Mouse (Mus musculus): ENCODE measurements at regions not wholly inside any gene's neighbourhood (a gene's known extent, or its start where the extent isn't known, plus 50 kb on each side); places are given as distances from the start of the nearest gene placed in this dataset.

DNA sequence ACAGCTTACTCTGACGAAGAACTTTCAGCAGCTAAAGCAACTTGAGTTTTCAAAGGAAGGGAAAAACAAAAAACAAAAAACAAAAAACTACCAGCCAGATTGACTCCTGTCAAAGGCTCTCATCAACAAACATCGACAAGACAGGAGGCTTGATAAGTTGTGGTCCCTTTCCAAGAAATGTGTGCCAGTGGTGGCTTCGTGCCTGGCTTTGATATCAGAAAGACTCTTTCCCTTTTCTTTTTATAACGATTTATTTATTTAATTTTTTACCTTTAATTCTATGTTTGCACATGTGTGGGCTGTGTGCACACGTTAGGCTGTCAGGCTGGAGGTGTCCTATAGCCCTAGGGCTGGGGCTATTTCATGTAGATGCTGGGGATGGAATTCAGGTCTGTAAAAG, 60.4 kb downstream of the Dact1 start:
- no peak for DNase-seq (ENCODE audit: low read depth, low spot score)
- 34% methylated on average over 5 of the region's 5 CpGs for WGBS

DNA sequence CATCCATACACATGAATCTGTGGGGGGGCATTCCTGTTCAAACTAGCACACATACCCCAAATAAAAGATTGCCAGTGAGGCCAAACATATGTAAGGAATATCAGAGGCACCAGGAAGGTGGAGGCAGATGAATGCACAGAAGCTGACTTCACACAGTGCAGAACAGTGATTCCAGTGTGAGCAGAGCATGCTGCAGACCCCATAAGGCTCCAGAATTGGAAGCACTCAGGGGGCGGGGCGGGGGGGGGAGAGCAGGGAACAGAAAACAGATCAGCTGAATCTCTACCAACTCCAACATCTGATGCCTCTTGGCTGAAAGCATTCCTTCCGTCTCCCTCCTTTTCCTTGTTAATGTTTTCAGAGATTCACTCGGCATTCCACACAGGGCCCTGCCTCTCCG, 62.3 kb downstream of the Dact1 start:
- 69% methylated on average over 5 of the region's 5 CpGs for WGBS
- DNase-seq (ENCODE audit: low read depth, low spot score), result no peak

DNA sequence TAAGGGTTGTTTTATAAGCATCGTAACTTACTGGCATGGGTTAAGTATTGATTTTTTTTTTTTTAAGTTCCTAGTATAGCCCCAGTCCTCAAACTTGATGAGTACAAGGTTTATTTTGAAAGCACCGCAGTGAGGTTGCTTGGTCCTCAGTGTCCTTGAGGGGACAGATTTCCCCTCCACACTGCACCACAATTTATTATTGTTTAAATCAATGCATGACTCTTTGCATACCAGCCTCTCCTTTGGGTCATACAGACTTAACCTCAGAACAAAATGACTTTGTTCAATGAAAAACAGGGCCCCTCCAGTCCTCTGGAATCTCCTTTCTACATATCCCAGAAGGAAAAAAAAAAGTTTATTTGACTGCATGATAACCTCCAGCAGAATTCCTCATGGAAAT, 63.9 kb downstream of the Dact1 start:
- WGBS, result 28% methylated on average over 2 of the region's 2 CpGs
- DNase-seq (ENCODE audit: low read depth, low spot score), result no peak

DNA sequence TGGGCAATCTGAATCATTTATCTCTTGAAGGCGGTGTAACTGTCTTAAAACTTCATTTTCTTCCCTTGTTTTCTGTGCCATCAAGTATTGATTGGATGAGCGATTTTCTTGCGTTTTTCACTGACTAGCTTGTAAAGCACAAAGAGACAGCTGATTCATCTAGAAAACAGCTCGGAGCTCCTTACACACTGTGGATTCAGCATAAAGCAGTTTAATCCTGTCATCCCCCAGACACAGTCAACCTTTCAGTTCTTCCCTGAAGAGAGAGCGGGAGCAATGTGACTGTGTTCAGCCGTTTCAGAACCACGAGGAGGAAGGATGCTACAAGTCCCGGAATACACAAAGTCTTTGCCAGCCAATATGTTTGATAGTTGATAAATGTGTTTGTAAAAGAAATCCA, 66.8 kb downstream of the Dact1 start:
- DNase-seq (ENCODE audit: low read depth, low spot score), result no peak
- WGBS, result 61% methylated on average over 8 of the region's 8 CpGs

DNA sequence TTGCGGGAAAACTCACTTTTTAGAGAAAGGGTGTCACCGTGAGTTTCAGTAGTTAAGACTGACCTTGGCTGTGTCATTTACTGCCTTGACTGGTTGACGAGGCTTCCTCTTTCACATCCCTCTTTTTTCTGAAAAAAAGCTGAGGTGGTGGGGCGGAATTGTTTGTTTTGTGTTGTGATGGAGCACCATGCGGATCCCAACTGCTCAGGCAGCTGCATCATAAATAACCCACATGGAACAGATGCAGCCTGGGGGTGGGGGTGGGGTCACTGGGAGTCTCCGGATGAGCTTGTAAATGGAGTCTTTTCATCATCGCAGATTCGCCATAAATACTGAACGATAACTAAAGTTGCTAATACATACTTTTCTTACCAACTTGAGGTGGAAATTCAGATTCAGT, 67.3 kb downstream of the Dact1 start:
- 43% methylated on average over 9 of the region's 9 CpGs for WGBS
- DNase-seq (ENCODE audit: low read depth, low spot score), result no peak

DNA sequence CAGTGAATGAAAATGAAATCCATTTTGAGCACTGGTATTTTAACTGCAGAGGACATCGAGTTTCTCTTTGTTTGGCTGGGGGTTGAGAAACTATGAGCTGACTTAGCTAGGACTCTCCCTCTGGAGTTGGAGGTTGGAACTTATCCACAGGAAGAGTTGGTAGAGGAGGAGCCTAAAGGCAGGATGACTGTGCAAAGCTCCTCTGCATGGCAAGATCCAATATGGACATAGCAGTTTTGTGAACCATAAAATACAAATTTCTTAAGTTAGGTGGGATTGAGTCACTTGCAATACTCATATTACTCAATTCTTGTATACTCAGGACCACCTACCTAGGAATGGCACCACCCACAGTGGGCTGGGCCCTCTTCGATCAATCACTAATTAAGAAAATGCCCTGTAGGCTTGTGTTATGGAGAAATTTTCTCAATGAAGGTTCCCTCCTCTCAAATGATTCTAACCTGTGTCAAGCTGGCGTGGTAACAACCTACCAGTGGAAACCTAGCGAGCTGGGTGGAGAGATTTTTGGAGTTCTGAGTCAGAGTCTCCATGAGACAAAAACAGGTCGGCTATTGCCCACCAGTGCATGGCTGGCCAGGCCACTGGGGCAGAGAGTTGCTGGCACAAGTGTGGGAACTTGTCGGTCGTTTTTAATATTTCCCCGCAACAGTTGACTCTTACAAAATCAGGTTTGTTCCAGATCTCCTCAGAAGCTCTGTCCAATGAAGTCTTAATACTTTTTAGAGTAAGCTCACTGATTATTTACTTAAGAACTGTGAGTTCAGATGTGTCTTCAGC, 70.1 kb downstream of the Dact1 start:
- 85% methylated on average over 8 of the region's 8 CpGs for WGBS
- DNase-seq (ENCODE audit: low read depth, low spot score), result no peak

DNA sequence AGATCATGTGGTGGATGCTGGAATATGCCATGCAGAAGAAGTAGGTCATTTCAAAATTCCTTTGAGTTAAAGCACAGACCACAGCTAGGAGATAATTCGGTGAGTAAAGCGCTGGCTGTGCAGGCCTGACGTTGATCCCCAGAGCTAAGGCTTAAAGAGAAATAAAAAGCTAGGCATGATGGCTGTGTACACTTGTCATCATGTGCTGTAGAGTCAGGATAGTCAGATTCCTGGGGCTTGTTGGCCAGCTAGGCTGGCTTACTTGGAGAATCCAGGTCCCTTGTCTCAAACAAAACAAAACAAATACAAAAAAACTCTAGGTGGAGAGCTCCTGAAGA, 70.7 kb downstream of the Dact1 start:
- WGBS, result 85% methylated on average over 3 of the region's 3 CpGs
- no peak for DNase-seq (ENCODE audit: low read depth, low spot score)

DNA sequence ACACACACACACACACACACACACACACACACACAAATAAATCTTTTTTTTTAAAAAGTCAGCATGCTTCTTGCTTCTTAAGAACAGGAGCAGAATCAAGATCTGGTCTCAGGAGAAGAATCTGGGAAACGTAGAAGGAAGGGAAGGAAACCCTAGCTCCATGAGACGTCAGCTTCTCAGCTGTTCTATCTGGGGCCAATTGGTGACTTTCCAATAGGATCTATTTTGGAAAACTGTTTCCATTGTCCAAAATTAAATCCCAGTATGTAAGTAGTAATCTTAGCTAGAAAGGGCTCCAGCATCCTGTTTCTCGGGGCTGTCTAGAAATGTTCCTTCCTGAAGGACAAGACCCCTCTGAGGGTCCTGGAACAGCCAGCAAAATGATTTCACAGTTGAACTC, 76.6 kb downstream of the Dact1 start:
- no peak for DNase-seq (ENCODE audit: low read depth, low spot score)
- WGBS, result 61% methylated on average over 3 of the region's 3 CpGs

DNA sequence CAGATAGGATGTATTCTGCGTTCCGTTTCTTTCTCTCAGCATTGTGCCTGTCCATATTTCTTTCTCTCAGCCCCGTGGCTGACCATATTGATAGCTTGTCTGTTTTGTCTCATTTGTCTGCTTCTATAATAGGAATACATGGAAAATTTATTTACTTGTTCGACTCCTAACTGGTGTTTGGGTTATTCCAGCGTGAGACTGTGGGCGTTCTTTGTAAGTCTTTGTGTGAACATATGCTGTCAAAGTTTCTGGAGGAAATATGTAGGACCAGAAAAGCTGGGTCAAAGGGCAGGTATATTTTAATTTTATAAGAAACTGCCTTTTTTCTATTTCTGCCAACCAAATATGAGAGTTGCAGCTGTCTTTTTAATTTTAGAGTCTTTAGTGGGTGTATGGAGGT, 81.8 kb downstream of the Dact1 start:
- no peak for DNase-seq (ENCODE audit: low read depth, low spot score)
- 80% methylated on average over 6 of the region's 6 CpGs for WGBS

DNA sequence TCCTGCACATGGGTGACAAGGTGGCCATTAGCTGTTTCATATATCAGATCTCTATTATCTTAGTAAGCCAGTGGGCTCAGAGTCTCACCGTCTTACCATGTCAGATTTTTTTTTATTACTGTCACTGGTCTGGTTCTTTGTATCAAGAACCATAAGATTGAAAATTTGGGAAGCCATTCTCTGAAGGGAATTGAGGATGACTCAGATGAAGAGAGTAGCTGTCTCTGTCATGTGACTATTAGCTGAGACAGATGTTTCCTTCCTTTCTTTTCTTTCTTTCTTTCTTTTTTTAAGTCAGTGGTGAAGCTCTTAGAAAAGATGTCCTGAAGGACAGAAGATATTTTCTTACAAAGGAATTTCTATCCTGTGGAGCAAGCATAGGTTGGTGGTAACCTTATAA, 84.1 kb downstream of the Dact1 start:
- WGBS, result 95% methylated on average over 1 of the region's 1 CpGs
- no peak for DNase-seq (ENCODE audit: low read depth, low spot score)

DNA sequence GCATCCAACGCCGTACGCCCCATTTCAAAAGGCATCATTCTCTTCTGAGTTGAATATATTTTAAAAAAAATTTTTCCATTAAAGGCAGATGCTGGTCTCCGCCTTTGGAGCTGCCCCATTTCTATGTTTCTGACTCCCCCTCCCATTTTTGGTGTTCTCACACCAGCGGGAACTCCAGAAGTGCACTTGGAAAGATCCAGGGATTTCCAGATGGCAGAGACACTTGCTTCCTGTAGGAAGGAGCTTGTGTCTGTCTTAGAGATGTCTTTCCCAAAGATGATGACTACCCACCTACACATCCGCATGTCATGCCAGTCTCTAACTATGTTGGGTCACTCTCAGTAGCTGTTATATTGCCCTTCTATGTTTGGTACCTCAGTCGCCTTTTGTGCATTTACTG, 87.8 kb downstream of the Dact1 start:
- WGBS, result 93% methylated on average over 7 of the region's 7 CpGs
- no peak for DNase-seq (ENCODE audit: low read depth, low spot score)

DNA sequence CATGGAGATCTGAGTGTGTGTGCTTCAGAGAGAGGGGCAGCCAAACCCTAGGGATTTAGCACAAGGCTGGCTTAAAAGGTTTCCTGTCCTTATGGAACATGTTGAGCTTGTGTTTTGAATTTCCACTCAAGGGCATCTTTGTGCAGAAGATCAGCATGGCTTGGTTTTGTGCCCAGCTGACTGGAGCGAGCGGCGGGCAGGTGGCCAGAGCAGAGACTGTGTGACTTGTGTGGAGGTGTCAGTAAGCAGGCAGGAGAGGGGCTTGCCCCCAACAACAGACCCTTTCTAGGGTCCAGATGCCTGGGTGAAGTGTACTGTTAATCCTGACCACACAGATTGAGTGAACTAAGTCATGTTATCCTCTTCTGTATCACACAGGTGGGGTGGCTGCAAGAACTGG, 89.0 kb downstream of the Dact1 start:
- DNase-seq (ENCODE audit: low read depth, low spot score), result no peak

DNA sequence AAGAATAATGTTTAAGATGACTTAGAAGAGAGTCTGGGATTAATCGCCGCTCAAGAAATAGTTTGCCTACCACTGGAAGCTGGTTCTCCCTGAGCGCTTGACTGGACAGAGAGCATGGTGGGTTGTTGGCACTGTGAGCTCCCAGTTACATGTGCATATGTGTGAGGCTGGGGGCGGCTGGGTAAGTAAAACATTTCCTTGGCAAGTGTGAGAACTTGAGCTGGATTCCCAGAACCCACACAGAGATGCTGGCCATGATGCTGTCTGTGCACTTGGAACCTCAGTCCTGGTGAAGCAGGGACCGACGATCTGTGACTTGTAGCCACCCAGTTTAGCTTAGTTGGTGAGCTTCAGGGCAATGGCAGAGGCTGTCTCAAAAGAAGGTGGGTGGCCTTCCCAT, 90.5 kb downstream of the Dact1 start:
- WGBS, result 91% methylated on average over 6 of the region's 6 CpGs
- DNase-seq (ENCODE audit: low read depth, low spot score), result no peak

More for the DNA sequence above, 89.0 kb downstream of the Dact1 start:
- WGBS, result 91% methylated on average over 3 of the region's 3 CpGs

DNA sequence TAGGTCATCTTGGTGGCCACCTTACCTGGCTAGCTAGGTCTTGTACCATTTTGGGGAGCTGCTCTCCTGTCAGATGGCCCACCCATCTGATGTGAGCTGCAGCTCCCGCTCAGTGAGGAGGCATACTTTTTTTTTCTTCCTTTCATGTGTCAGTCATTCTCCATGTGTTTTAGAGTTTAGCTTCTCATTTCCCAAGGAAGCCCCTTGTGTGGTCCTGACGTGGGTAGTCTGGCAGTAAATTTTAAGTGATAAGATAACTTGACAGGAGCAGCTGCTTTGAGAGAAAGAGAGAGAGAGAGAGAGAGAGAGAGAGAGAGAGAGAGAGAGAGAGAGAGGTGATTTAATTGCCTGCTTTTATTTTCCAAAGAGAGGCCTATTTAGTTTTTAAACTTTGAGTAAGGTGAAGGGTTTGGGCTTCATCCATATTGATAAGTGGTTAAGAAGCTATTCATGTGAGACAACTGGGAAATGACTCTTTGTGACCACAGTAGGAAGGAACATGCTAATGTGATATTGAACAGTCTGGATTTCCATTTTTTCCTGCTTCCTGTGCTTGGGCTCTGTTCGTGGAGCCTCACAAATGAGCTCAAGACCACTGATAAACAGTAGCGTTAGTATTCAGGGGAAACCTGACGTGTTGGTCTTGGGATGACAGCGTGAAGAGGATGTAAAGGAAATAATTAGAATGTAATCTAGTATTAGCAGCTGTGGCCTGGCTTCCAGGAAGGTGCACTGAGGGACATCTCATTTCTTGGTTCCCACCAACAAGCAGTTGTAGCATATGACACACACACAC, 92.1 kb downstream of the Dact1 start:
- 79% methylated on average over 6 of the region's 6 CpGs for WGBS
- no peak for DNase-seq (ENCODE audit: low read depth, low spot score)

DNA sequence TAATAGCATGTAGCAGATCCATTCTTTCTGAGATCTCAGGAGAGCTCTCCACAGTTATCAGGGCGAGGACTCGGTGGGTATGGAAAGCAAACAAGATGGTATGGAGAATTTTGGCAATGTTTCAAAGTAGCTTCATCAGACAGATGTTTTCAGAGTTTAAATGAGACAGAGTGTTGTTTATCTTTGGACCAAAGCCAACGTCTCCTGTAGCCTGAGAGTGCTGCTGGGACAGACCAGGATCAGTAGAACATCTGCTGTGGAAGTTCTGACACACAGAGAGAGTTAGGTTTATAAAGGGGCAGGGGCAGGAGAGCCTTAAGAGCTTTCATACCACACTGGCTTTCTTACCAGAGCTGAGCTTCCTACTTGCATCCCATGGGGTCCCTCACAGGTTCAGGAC, 97.6 kb downstream of the Dact1 start:
- DNase-seq (ENCODE audit: low read depth, low spot score), result no peak
- WGBS, result 29% methylated on average over 3 of the region's 3 CpGs

DNA sequence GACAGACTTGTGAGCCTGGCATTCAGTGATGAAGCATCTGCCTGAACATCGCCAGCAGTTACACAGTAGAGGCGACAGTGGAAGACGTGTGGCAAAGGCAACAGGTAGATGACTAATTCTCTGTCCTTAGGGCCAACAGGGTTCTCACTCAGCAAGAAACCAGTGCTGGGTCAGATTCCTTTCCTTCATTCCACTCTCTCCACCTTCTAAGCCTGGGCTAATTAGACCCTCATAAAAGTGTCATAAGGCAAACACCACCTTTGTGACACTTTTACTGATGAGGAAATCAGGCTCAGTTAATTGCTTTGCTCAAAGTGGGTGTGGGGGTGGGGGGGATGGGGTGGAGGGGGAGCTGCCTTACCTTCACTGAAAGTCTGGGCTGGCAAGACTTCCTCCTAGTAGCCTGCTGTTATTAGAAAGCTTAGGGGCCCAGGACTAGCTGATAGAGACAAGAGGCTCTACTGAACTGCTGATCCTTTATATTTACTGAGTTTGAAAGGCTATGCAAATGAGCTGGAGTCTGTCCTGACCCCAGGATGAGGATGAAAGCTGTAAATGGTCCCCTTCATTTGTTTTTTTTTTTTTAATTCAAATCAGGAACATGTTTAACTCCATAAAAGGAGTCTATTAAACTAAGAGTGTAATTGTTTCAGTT, 98.8 kb downstream of the Dact1 start:
- 24% methylated on average over 3 of the region's 3 CpGs for WGBS
- peak; percentile 82 for DNase-seq (ENCODE audit: low read depth, low spot score)

DNA sequence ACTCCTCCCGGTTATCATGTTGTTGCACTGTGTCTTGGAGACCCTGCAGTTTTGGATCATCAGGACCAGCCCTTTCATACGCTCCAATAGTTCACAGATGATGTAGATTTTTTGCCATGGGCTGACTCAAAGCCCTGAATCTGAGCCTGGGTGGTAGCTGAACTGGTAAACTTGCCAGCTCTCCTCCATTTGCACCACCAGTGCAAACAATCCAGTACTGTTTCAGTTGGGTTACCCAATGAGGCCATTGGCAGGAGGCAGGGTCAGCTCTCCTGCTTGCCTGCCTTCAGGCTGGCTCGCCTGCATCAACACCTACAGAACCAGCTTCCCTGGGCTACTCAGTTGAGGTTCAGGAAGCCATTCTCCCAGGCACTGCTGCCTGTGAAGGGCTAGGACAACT, 102.6 kb downstream of the Dact1 start:
- no peak for DNase-seq (ENCODE audit: low read depth, low spot score)

DNA sequence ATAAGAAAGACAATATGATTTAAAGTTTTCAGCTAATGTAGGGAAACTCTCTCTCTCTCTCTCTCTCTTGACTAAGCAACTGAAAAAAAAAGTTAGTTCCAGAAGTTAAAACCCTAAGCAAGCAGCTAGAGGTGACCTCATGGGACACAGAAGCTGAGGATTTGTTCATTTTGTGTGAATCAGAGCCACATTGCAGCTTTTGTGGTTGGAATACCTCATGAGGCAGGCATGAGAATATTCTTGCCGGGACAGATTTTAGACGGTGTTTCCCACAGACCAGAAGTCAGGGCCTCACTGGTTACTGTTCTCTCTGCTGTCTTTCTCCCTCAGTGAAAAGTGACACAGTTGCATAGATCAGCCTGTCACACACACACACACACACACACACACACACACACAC, 107.3 kb downstream of the Dact1 start:
- no peak for DNase-seq (ENCODE audit: low read depth, low spot score)
- WGBS, result 84% methylated on average over 2 of the region's 2 CpGs

More for the DNA sequence above, 102.6 kb downstream of the Dact1 start:
- 91% methylated on average over 3 of the region's 3 CpGs for WGBS

DNA sequence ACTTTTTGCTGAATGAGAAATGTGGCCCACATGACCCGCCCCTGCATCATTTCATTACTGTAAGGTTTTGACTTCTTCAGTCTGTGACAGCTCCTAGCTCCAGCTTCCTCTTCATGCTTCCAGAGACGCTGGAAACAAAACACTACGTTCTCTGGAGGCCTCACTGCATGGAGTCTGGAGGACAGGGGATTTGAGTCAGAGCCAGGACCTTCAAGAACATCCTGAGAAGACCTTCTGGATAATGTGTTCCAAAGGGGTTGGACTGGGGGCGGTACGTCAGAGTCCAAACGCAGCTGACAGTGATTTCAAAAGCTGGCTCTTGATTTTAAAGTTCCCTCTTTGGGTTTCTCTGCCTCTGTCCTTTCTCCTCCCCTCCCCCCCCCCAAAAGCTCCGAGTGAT, 108.5 kb downstream of the Dact1 start:
- DNase-seq (ENCODE audit: low read depth, low spot score), result no peak
- WGBS, result 64% methylated on average over 7 of the region's 7 CpGs

DNA sequence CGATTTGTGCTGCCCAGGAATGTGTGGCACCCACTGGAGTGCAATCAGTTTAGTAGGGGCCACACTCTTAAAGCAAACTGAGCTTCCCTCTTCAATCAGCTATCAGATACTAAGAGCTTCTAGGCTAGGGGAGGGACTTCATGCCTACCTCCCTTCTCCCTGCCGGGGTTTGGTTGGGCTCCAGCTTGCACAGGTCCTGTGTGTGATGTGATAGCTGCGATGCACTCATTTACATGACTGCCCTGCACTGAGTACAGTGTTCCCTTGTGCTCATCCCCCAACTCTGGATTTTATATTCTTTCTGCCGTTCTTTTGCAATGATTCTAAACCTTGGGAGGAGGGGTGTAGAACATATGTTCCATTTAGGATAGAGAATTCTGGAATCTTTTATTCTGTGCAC, 109.5 kb downstream of the Dact1 start:
- WGBS, result 72% methylated on average over 4 of the region's 4 CpGs
- DNase-seq (ENCODE audit: low read depth, low spot score), result no peak

Measured in large intestine, adult 2 months (tissue).